ENCODE assay signal across 21 mouse cellular contexts in genomic region chr10:20287369-20287768, GRCm38 (mm10). TPM values are rescaled to one million over a fixed set of nuclear protein-coding genes. Genes with fewer than 3 reads are reported as not detected.
DNase-seq lines count a peak whose midpoint lies in the region; ATAC-seq lines count a peak whose summit lies in the region.
"Had no signal": no experiment of that assay in that cellular context is flagged by ENCODE, and none has a peak within 500 bp of the region (broad histone marks: within the 10 kb centered on the region; RNA-seq: fewer than 3 reads in every experiment).

No protein-coding gene starts in this region.

- no peak for ATAC-seq in hindbrain, embryonic 11.5 days (ENCODE audit: low FRiP score)
- no peak for ATAC-seq in hindbrain, embryonic 16.5 days
- ATAC-seq in hindbrain, embryonic 15.5 days (ENCODE audit: low FRiP score, low read depth), result no peak
- no peak for ATAC-seq in neural tube, embryonic 11.5 days (ENCODE audit: insufficient read depth, low FRiP score, low TSS enrichment)
- ATAC-seq: liver, embryonic 12.5 days had no signal

- H3K4me3 ChIP-seq in hindbrain, embryonic 11.5 days (ENCODE audit: low read depth, low read length), result no peak overlapping the region
- H3K4me3 ChIP-seq in hindbrain, embryonic 16.5 days (ENCODE audit: low read length), result no peak overlapping the region
- no peak overlapping the region for H3K4me3 ChIP-seq in hindbrain, embryonic 15.5 days
- no peak overlapping the region for H3K4me3 ChIP-seq in neural tube, embryonic 11.5 days (ENCODE audit: low read depth, low read length)
- H3K4me3 ChIP-seq: forebrain, embryonic 12.5 days; liver, embryonic 12.5 days had no signal

- peaks cover 12% of the 10 kb centered on the region for H3K4me1 ChIP-seq in hindbrain, embryonic 11.5 days (replicated peaks; ENCODE audit: control insufficient read depth, insufficient read depth, low read length)
- peaks cover 26% of the 10 kb centered on the region for H3K4me1 ChIP-seq in hindbrain, embryonic 16.5 days (ENCODE audit: control insufficient read depth, insufficient read depth, low read depth, low read length)
- peaks cover 29% of the 10 kb centered on the region for H3K4me1 ChIP-seq in hindbrain, embryonic 15.5 days (replicated peaks)
- H3K4me1 ChIP-seq in neural tube, embryonic 11.5 days (ENCODE audit: control insufficient read depth, insufficient read depth, low read length), result peaks cover 14% of the 10 kb centered on the region

- WGBS in hindbrain, embryonic 11.5 days, result 16% methylated on average over 6 of the region's 6 CpGs
- 24% methylated on average over 6 of the region's 6 CpGs for WGBS in hindbrain, embryonic 16.5 days
- 15% methylated on average over 6 of the region's 6 CpGs for WGBS in hindbrain, embryonic 15.5 days
- 38% methylated on average over 6 of the region's 6 CpGs for WGBS in neural tube, embryonic 11.5 days

- H3K9ac ChIP-seq in hindbrain, embryonic 11.5 days (ENCODE audit: low read depth, low read length), result no peak overlapping the region
- no peak overlapping the region for H3K9ac ChIP-seq in hindbrain, embryonic 16.5 days (ENCODE audit: low read depth, low read length)
- H3K9ac ChIP-seq in hindbrain, embryonic 15.5 days, result no peak overlapping the region
- no peak overlapping the region for H3K9ac ChIP-seq in neural tube, embryonic 11.5 days (ENCODE audit: low read length)
- H3K9ac ChIP-seq: embryonic facial prominence, embryonic 15.5 days; liver, embryonic 12.5 days; lung, embryonic 14.5 days had no signal

- H3K4me2 ChIP-seq in hindbrain, embryonic 11.5 days (replicated peaks; ENCODE audit: low read depth, low read length), result no peak overlapping the region
- no peak overlapping the region for H3K4me2 ChIP-seq in hindbrain, embryonic 16.5 days (ENCODE audit: low read length)
- no peak overlapping the region for H3K4me2 ChIP-seq in hindbrain, embryonic 15.5 days
- H3K4me2 ChIP-seq in neural tube, embryonic 11.5 days (ENCODE audit: low read depth), result no peak overlapping the region
- H3K4me2 ChIP-seq: liver, embryonic 12.5 days had no signal

- peak overlapping the region; percentile 95 for H3K27ac ChIP-seq in hindbrain, embryonic 11.5 days (ENCODE audit: low read depth, low read length)
- H3K27ac ChIP-seq in hindbrain, embryonic 16.5 days (ENCODE audit: low read depth, low read length), result no peak overlapping the region
- H3K27ac ChIP-seq in hindbrain, embryonic 15.5 days (replicated peaks), result peak overlapping the region; percentile 81; the same call in 1 of the 2 replicates
- peak overlapping the region; percentile 88; the same call in 1 of the 2 replicates for H3K27ac ChIP-seq in neural tube, embryonic 11.5 days (ENCODE audit: low read depth, low read length)
- H3K27ac ChIP-seq: liver, embryonic 12.5 days; stomach, postnatal 0 days had no signal

- DNase-seq in hindbrain, embryonic 11.5 days (ENCODE audit: low spot score), result no peak
- DNase-seq in embryo, embryonic 11 days, result peak; percentile 46
- no peak for DNase-seq in neural tube, embryonic 11.5 days (ENCODE audit: low spot score)
- DNase-seq in kidney, adult 11 months, result no peak
- DNase-seq in lung, postnatal 36 days, result no peak
- no peak for DNase-seq in left cerebral cortex, adult 8-10 months (ENCODE audit: low spot score in 2 of 2)
- DNase-seq: adrenal gland, postnatal 10 days; B cell, adult 2 months; cerebellum, adult 11 months; heart, adult 11 months; kidney, adult 8-10 months; kidney, postnatal 36 days; left cerebral cortex, postnatal 4 days; right cerebral cortex, postnatal 14 days had no signal

- no peaks in the 10 kb centered on the region for H3K36me3 ChIP-seq in hindbrain, embryonic 11.5 days (ENCODE audit: control insufficient read depth, insufficient read depth, low read length)
- H3K36me3 ChIP-seq in hindbrain, embryonic 16.5 days (ENCODE audit: control insufficient read depth, insufficient read depth, low read length), result no peaks in the 10 kb centered on the region
- H3K36me3 ChIP-seq in hindbrain, embryonic 15.5 days, result no peaks in the 10 kb centered on the region
- H3K36me3 ChIP-seq in neural tube, embryonic 11.5 days (ENCODE audit: control insufficient read depth, insufficient read depth, low read length), result no peaks in the 10 kb centered on the region
- H3K36me3 ChIP-seq: embryonic facial prominence, embryonic 15.5 days; forebrain, embryonic 12.5 days; liver, embryonic 12.5 days had no signal

- H3K27me3 ChIP-seq in hindbrain, embryonic 11.5 days (ENCODE audit: control insufficient read depth, insufficient read depth, low read length), result no peaks in the 10 kb centered on the region
- no peaks in the 10 kb centered on the region for H3K27me3 ChIP-seq in hindbrain, embryonic 16.5 days (replicated peaks; ENCODE audit: control insufficient read depth, insufficient read depth, low read length)
- H3K27me3 ChIP-seq in hindbrain, embryonic 15.5 days, result no peaks in the 10 kb centered on the region
- no peaks in the 10 kb centered on the region for H3K27me3 ChIP-seq in neural tube, embryonic 11.5 days (ENCODE audit: control insufficient read depth, insufficient read depth, low read length)
- H3K27me3 ChIP-seq: embryonic facial prominence, embryonic 15.5 days; forebrain, embryonic 12.5 days; liver, embryonic 12.5 days had no signal

- H3K9me3 ChIP-seq in hindbrain, embryonic 11.5 days (ENCODE audit: control insufficient read depth, low read length), result no peaks in the 10 kb centered on the region
- H3K9me3 ChIP-seq in hindbrain, embryonic 16.5 days (ENCODE audit: control insufficient read depth, low read length), result no peaks in the 10 kb centered on the region
- H3K9me3 ChIP-seq in hindbrain, embryonic 15.5 days, result no peaks in the 10 kb centered on the region
- H3K9me3 ChIP-seq in neural tube, embryonic 11.5 days (ENCODE audit: control insufficient read depth, low read length), result no peaks in the 10 kb centered on the region
- H3K9me3 ChIP-seq: embryonic facial prominence, embryonic 15.5 days; forebrain, embryonic 12.5 days; liver, embryonic 12.5 days had no signal

RNA-seq across cellular contexts. Expression of gene Bclaf1, which starts 24.9 kb away (rescaled TPM):
- 177 and 181 TPM in 2 replicates for polyA plus RNA-seq in hindbrain, embryonic 11.5 days (2014; fragmentation: Nextera tagmentation; extraction: Ambion mirVana)
- 89.5 and 97.1 TPM in 2 replicates for polyA plus RNA-seq in hindbrain, embryonic 16.5 days (2015; fragmentation: Nextera tagmentation; extraction: Ambion mirVana)
- 102 and 108 TPM in 2 replicates for polyA plus RNA-seq in hindbrain, embryonic 15.5 days (2015; fragmentation: Nextera tagmentation; extraction: Ambion mirVana)
- 163 and 174 TPM in 2 replicates for polyA plus RNA-seq in neural tube, embryonic 11.5 days (2014; fragmentation: Nextera tagmentation; extraction: Ambion mirVana)
- 100 to 1,000 TPM; 121 to 128 (median 124) TPM for total RNA-seq in left cerebral cortex, adult 8-10 months (2022)
